Mouse (Mus musculus) liver, embryonic 11.5 days (tissue): ENCODE results near the gene Scimp. TPM values are rescaled to one million over a fixed set of nuclear protein-coding genes. Genes with fewer than 3 reads are reported as not detected.
A peak's percentile ranks its signal among the peaks of the same experiment; 100 is the strongest.
"Not testable (repeated sequence)": the region's sequence is repeated elsewhere in the genome, so short reads cannot be mapped to it uniquely, and the experiment has no call there.

ENCODE experiments used
- ATAC-seq: fragments of 200-750 bp; cut with Nextera tagmentation; replicated peaks from 2 replicates; pipeline ENCODE4 v1.8.0; 2017; ENCODE audit warnings: moderate number of reproducible peaks, mild to moderate bottlenecking, moderate TSS enrichment, moderate library complexity; ENCODE audit not compliant: low FRiP score
- DNase-seq: peaks from one replicate; pipeline ENCODE4 v3.0.0-alpha.2; 2017; ENCODE audit warnings: low spot score
- H3K27ac ChIP-seq: fragments of 300-500 bp; sonication (generic); 2 replicates; pipeline ENCODE4 v1.5.1; 2014; ENCODE audit warnings: mild to moderate bottlenecking, low read depth, low read length, control low read depth
- H3K27me3 ChIP-seq: fragments of 300-500 bp; sonication (generic); replicated peaks from 2 replicates; pipeline ENCODE4 v1.6.1; 2014; ENCODE audit warnings: low read length, mixed read lengths; ENCODE audit not compliant: control insufficient read depth, insufficient read depth
- H3K36me3 ChIP-seq: fragments of 300-500 bp; sonication (generic); 2 replicates; pipeline ENCODE4 v1.6.1; 2014; ENCODE audit warnings: mild to moderate bottlenecking, low read length, moderate library complexity, mixed read lengths; ENCODE audit not compliant: control insufficient read depth, insufficient read depth
- H3K4me1 ChIP-seq: fragments of 300-500 bp; sonication (generic); replicated peaks from 2 replicates; pipeline ENCODE4 v1.6.1; 2014; ENCODE audit warnings: low read length, mixed read lengths; ENCODE audit not compliant: control insufficient read depth, insufficient read depth
- H3K4me2 ChIP-seq: fragments of 300-500 bp; sonication (generic); 2 replicates; pipeline ENCODE4 v1.6.1; 2014; ENCODE audit warnings: mild to moderate bottlenecking, control low read depth, moderate library complexity
- H3K4me3 ChIP-seq: fragments of 300-500 bp; sonication (generic); 2 replicates; pipeline ENCODE4 v1.5.1; 2014; ENCODE audit warnings: low read depth, low read length, control low read depth
- H3K9ac ChIP-seq: fragments of 300-500 bp; sonication (generic); 2 replicates; pipeline ENCODE4 v1.6.1; 2014; ENCODE audit warnings: low read depth, low read length, control low read depth
- H3K9me3 ChIP-seq: fragments of 300-500 bp; sonication (generic); 2 replicates; pipeline ENCODE4 v1.6.1; 2016; ENCODE audit warnings: low read length, inconsistent platforms, mixed read lengths; ENCODE audit not compliant: control insufficient read depth
- WGBS: fragments of 180-500 bp; shearing (Covaris S2); extraction: QIAGEN DNeasy Blood & Tissue Kit; methylation state at CpG from one replicate; pipeline ENCODE4 v1.1.7; 2014; 5-methylcytosine and 5-hydroxymethylcytosine counted together
- polyA plus RNA-seq: library from polyadenylated mRNA; unstranded; fragments of >200 nt; fragmentation: Nextera tagmentation; extraction: Ambion mirVana; gene quantifications from 2 replicates; pipeline ENCODE4 v1.2.1, GENCODE M21; 2014

Gene Scimp
- polyA plus RNA-seq, 1 experiment from 2014 or later, result 0.82 TPM

GRCm38 (mm10) chr11:70790874-70791551 lies 21.4 kb downstream of the Scimp start:
- H3K27me3 ChIP-seq, result no peaks in the 10 kb centered on the region
- no peaks in the 10 kb centered on the region for H3K9me3 ChIP-seq
- no peaks in the 10 kb centered on the region for H3K36me3 ChIP-seq
- H3K4me3 ChIP-seq, result no peak overlapping the region
- ATAC-seq, result no peak
- H3K4me1 ChIP-seq, result no peaks in the 10 kb centered on the region
- no peak overlapping the region for H3K27ac ChIP-seq
- DNase-seq, result no peak
- H3K9ac ChIP-seq, result no peak overlapping the region
- H3K4me2 ChIP-seq, result no peak overlapping the region
- WGBS, result 57% methylated on average over 7 of the region's 7 CpGs

- Histone ChIP-seq H3K4me2 (no peak overlapping the region), H3K4me1 (no peaks in the 10 kb centered on the region), H3K9ac (no peak overlapping the region), H3K9me3 (no peaks in the 10 kb centered on the region), H3K27me3 (no peaks in the 10 kb centered on the region), H3K27ac (no peak overlapping the region), H3K4me3 (no peak overlapping the region), H3K36me3 (no peaks in the 10 kb centered on the region)
- ATAC-seq, result no peak
- WGBS, result 81% methylated on average over 2 of the region's 2 CpGs
- DNase-seq, result no peak
Measured at GRCm38 (mm10) chr11:70790426-70790825, 22.0 kb downstream of the Scimp start.

GRCm38 (mm10) chr11:70788972-70789655 lies 23.3 kb downstream of the Scimp start:
- H3K27me3 ChIP-seq, result no peaks in the 10 kb centered on the region
- no peak overlapping the region for H3K9ac ChIP-seq
- ATAC-seq, result no peak
- H3K4me2 ChIP-seq, result no peak overlapping the region
- H3K27ac ChIP-seq, result no peak overlapping the region
- H3K36me3 ChIP-seq, result no peaks in the 10 kb centered on the region
- H3K9me3 ChIP-seq, result no peaks in the 10 kb centered on the region
- H3K4me3 ChIP-seq, result no peak overlapping the region
- WGBS, result 79% methylated on average over 10 of the region's 10 CpGs
- no peaks in the 10 kb centered on the region for H3K4me1 ChIP-seq
- no peak for DNase-seq

GRCm38 (mm10) chr11:70787052-70787451 lies 25.3 kb downstream of the Scimp start:
- DNase-seq, result no peak
- WGBS, result 51% methylated on average over 11 of the region's 11 CpGs
- H3K9ac ChIP-seq, result no peak overlapping the region
- H3K27ac ChIP-seq, result no peak overlapping the region
- H3K36me3 ChIP-seq, result no peaks in the 10 kb centered on the region
- H3K4me1 ChIP-seq, result no peaks in the 10 kb centered on the region
- H3K4me3 ChIP-seq, result no peak overlapping the region
- H3K4me2 ChIP-seq, result no peak overlapping the region
- no peaks in the 10 kb centered on the region for H3K9me3 ChIP-seq
- no peak for ATAC-seq
- H3K27me3 ChIP-seq, result no peaks in the 10 kb centered on the region

- H3K4me2 ChIP-seq, result no peak overlapping the region
Measured at GRCm38 (mm10) chr11:70785908-70786307, 26.5 kb downstream of the Scimp start.

GRCm38 (mm10) chr11:70778058-70778457 lies 34.3 kb downstream of the Scimp start:
- H3K9me3 ChIP-seq, ATAC-seq, H3K27ac ChIP-seq, H3K27me3 ChIP-seq, H3K9ac ChIP-seq, H3K4me3 ChIP-seq, H3K4me1 ChIP-seq, H3K4me2 ChIP-seq, DNase-seq, H3K36me3 ChIP-seq: not testable (repeated sequence)
- WGBS, result 30% methylated on average over 6 of the region's 6 CpGs

More at GRCm38 (mm10) chr11:70785908-70786307, 26.5 kb downstream of the Scimp start:
- Histone ChIP-seq H3K27me3 (no peaks in the 10 kb centered on the region), H3K4me1 (no peaks in the 10 kb centered on the region), H3K36me3 (no peaks in the 10 kb centered on the region), H3K9ac (no peak overlapping the region), H3K9me3 (no peaks in the 10 kb centered on the region), H3K27ac (no peak overlapping the region), H3K4me3 (no peak overlapping the region)
- no peak for ATAC-seq
- WGBS, result 56% methylated on average over 2 of the region's 2 CpGs
- no peak for DNase-seq

- Histone ChIP-seq H3K4me2 (no peak overlapping the region), H3K36me3 (peaks cover under 1% of the 10 kb centered on the region; the same call in 1 of the 2 replicates), H3K4me1 (peaks cover 3% of the 10 kb centered on the region), H3K27me3 (no peaks in the 10 kb centered on the region), H3K27ac (no peak overlapping the region), H3K9ac (no peak overlapping the region), H3K9me3 (no peaks in the 10 kb centered on the region), H3K4me3 (no peak overlapping the region)
- ATAC-seq, result no peak
- WGBS, result 65% methylated on average over 6 of the region's 6 CpGs
- no peak for DNase-seq
Measured at GRCm38 (mm10) chr11:70777634-70778033, 34.8 kb downstream of the Scimp start.

GRCm38 (mm10) chr11:70776830-70777571 lies 35.4 kb downstream of the Scimp start:
- WGBS, result 28% methylated on average over 17 of the region's 17 CpGs
- Histone ChIP-seq H3K36me3 (peaks cover 7% of the 10 kb centered on the region), H3K4me2 (peak overlapping the region; percentile 14; the same call in 1 of the 2 replicates), H3K9me3 (no peaks in the 10 kb centered on the region), H3K9ac (no peak overlapping the region), H3K4me3 (no peak overlapping the region), H3K27ac (no peak overlapping the region), H3K4me1 (peaks cover 3% of the 10 kb centered on the region), H3K27me3 (no peaks in the 10 kb centered on the region)
- ATAC-seq, result peak; percentile 82
- DNase-seq, result peak; percentile 62
